Mouse (Mus musculus) lung, postnatal 0 days (tissue): ENCODE measurements around the gene Ube2z.

Source experiments
- CTCF ChIP-seq: IDR thresholded peaks from 2 replicates; pipeline ENCODE4 v1.5.1; 2016; ENCODE audit warnings: antibody characterized with exemption, mild to moderate bottlenecking
- EP300 ChIP-seq: IDR thresholded peaks from 2 replicates; pipeline ENCODE4 v1.6.1; 2016; ENCODE audit warnings: antibody characterized with exemption, mild to moderate bottlenecking, control low read depth

DNA sequence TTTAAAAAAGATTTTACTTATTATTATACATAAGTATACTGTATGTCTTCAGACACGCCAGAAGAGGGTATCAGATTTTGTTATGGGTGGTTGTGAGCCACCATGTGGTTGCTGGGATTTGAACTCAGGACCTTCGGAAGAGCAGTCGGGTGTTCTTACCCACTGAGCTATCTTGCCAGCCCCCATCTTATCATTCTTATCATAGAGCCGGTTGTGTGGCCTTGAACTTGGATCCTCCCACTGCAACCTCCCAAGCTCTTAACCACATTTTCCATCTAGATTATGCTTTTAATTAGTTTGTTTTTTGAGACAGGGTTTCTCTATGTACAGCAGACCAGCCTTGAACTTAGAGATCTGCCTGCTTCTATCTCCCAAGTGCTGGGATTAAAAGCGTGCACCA is 27.7 kb downstream of the Ube2z start:
- no peak for TF ChIP-seq CTCF
- TF ChIP-seq EP300 = no peak
